Mouse (Mus musculus) hematopoietic stem cell, adult 5-6 weeks (primary cell): ENCODE measurements around the gene Gm48552. TPM values are rescaled to one million over a fixed set of nuclear protein-coding genes. Genes with fewer than 3 reads are reported as not detected.

Experiments used
- ATAC-seq, 2 experiments: fragments of 125-278 bp in 1 of 2; replicated peaks in 1 of 2; 2 replicates each; pipeline ENCODE4 v1.8.0; 2016 to 2017; ENCODE audit warnings: inconsistent platforms in 2 of 2, mild to moderate bottlenecking in 2 of 2, moderate number of reproducible peaks in 2 of 2, low read depth in 1 of 2, moderate TSS enrichment in 1 of 2; ENCODE audit not compliant: low FRiP score in 2 of 2, poor library complexity in 2 of 2, severe bottlenecking in 2 of 2, insufficient read depth in 1 of 2, low TSS enrichment in 1 of 2
- total RNA-seq: library from RNA; stranded (forward); fragments of 172-1452, 232-1000 nt; gene quantifications from 2 replicates; pipeline ENCODE4 v1.2.3, GENCODE M21; 2017

Gm48552 gene
- total RNA-seq, 1 experiment from 2014 or later, result not detected

GRCm38 (mm10) chr10:81378553-81379182 is 10.1 kb upstream of the Gm48552 start:
- peak; percentile 80 to 89 for ATAC-seq

GRCm38 (mm10) chr10:81379183-81379553 is 9.6 kb upstream of the Gm48552 start:
- no peak for ATAC-seq

- no peak for ATAC-seq
Measured at GRCm38 (mm10) chr10:81379809-81380378, 8.9 kb upstream of the Gm48552 start.

GRCm38 (mm10) chr10:81382039-81382438 is 6.8 kb upstream of the Gm48552 start:
- ATAC-seq, result peak; percentile 37 to 45

- peak; percentile 74 to 76 for ATAC-seq
Measured at GRCm38 (mm10) chr10:81383802-81384604, 4.8 kb upstream of the Gm48552 start, which contains the start of the genes Dohh and Gm48551. TSS of gene Dohh (plus strand) at chr10:81384428. TSS of gene Gm48551 (plus strand) at chr10:81384466.

- peak in 1 of 2 experiments; percentile 0; a peak in 1 of 4 replicates for ATAC-seq
Measured at GRCm38 (mm10) chr10:81384605-81384982, 4.2 kb upstream of the Gm48552 start.

GRCm38 (mm10) chr10:81385603-81386306 is 3.0 kb upstream of the Gm48552 start:
- no peak for ATAC-seq

- no peak for ATAC-seq
Measured at GRCm38 (mm10) chr10:81387716-81388115, 1.1 kb upstream of the Gm48552 start.

- no peak for ATAC-seq
Measured at GRCm38 (mm10) chr10:81389373-81389772, 568 bp downstream of the Gm48552 start.

- peak; percentile 62 to 65; a peak in 3 of 4 replicates for ATAC-seq
Measured at GRCm38 (mm10) chr10:81389801-81390677, 1.2 kb downstream of the Gm48552 start.

- no peak for ATAC-seq
Measured at GRCm38 (mm10) chr10:81390678-81390965, 1.8 kb downstream of the Gm48552 start.

GRCm38 (mm10) chr10:81392270-81392669 is 3.5 kb downstream of the Gm48552 start:
- no peak for ATAC-seq

- no peak for ATAC-seq
Measured at GRCm38 (mm10) chr10:81392781-81393185, 4.0 kb downstream of the Gm48552 start, which contains the start of gene Smim24. TSS of gene Smim24 (plus strand) at chr10:81393051.

- peak; percentile 15 to 43; a peak in 3 of 4 replicates for ATAC-seq
Measured at GRCm38 (mm10) chr10:81393456-81394063, 4.8 kb downstream of the Gm48552 start.

- peak; percentile 37 to 46; a peak in 2 of 4 replicates for ATAC-seq
Measured at GRCm38 (mm10) chr10:81395127-81395526, 6.3 kb downstream of the Gm48552 start.

- no peak for ATAC-seq
Measured at GRCm38 (mm10) chr10:81395865-81396264, 7.1 kb downstream of the Gm48552 start.
